Mouse (Mus musculus) kidney, postnatal 25 days (tissue): ENCODE data around the gene Phlda2.
A peak's percentile ranks its signal among the peaks of the same experiment; 100 is the strongest.
"Not testable (repeated sequence)": the region's sequence is repeated elsewhere in the genome, so short reads cannot be mapped to it uniquely, and the experiment has no call there.

Experiments
- DNase-seq, 2 experiments: peaks; one replicate each; pipeline ENCODE4 v3.0.0; 2021; ENCODE audit warnings: mixed read lengths in 2 of 2

Gene Phlda2

GRCm38 (mm10) chr7:143502418-143503200, at the start of gene Phlda2:
Gene Phlda2 (minus strand): TSS chr7:143503150.
- DNase-seq: peak; percentile 75 to 78

DNA sequence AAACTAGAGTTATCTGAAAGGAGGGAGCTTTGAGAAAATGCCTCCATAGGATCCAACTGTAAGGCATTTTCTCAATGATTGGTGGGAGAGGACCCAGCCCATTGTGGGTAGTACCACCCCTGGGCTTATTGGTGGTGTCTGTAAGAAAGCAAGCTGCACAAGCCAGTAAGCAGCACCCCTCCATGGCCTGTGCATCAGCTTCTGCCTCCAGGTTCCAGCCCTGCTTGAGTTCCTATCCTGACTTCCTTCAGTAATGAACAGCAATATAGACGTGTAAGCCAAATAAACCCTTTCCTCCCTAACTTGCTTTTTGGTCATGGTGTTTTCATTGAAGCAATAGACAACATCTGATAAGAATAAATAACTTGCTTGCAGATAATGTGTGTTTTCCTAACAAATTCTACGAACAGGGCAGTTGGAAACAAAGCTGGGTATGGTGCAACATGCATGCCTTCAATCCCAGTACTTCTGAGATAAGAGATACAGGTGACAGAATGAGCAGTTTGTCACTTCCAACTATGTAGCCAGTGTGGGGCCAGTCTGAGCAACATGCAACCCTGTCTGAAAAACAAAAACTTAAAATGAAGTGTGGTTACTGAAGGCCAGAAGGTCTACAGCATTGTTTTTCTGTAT, 46.8 kb upstream of the Phlda2 start:
- no peak for DNase-seq

DNA sequence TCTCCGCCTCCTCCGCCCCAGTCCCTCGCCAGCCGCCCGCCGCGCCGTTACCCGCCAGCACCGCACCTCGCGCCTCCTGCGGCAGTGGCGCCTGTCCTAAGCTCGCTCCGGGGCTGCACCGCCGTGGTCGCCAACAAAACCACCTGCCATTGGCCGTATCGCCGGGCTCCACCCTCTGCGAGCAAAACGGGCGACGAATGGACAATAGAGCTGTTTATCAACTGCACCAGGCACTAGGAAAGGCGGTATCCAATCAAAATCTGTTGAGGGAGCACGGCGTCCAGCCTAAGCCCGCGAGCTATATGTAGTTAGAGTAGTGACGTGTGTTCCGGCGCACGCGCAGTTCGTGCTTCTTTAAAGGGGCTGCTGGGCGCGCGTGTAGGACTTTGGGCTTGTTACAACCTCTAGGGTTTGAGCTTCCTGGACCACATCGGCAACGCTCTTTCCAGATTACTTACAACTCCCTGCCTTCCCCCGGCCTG, 46.1 kb upstream of the Phlda2 start, which contains the start of gene Nap1l4:
Nap1l4 (minus strand) TSS at position 131 of the 482 bp plus-strand sequence.
- peak; percentile 98 to 99 for DNase-seq

- peak in 1 of 2 experiments; percentile 85 for DNase-seq
Observed at GRCm38 (mm10) chr7:143548231-143548961, 45.4 kb upstream of the Phlda2 start.

GRCm38 (mm10) chr7:143546554-143546953, 43.6 kb upstream of the Phlda2 start:
- no peak for DNase-seq

DNA sequence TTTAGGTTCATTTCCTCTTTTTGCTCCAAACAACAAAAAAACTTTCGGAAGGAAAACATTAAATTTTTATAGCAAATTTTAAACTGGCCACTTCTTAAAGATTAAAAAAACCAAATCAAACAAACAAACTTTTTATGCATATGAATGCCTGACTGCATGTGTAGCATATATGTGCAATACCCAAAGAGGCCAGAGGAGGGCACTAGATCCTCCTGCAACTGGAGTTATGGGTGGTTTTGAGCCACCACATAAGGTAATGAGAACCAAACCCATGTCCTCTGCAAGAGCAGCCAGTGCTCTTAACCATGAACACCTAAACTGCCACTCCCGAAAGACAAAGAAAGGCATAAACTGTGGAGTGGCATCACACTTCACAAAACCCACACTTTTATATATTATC, 41.4 kb upstream of the Phlda2 start:
- DNase-seq: peak in 1 of 2 experiments; percentile 55

GRCm38 (mm10) chr7:143538671-143539070, 35.7 kb upstream of the Phlda2 start:
- no peak for DNase-seq

DNA sequence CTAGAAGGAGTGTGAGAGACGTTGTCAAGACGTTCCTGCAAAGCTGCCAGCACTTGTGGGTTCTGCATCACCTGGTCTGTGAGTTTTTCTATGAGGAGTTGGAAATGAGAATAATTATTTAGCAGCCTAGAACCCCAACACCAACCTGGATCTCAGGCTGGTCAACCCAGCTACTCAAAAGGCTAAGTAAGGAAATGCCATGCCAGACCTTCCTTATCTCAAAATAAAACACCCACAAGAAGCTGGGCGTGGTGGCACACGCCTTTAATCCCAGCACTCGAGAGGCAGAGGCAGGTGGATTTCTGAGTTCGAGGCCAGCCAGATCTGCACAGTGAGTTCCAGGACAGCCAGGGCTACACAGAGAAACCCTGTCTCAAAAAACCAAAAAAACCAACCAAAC, 35.3 kb upstream of the Phlda2 start:
- DNase-seq: not testable (repeated sequence)

DNA sequence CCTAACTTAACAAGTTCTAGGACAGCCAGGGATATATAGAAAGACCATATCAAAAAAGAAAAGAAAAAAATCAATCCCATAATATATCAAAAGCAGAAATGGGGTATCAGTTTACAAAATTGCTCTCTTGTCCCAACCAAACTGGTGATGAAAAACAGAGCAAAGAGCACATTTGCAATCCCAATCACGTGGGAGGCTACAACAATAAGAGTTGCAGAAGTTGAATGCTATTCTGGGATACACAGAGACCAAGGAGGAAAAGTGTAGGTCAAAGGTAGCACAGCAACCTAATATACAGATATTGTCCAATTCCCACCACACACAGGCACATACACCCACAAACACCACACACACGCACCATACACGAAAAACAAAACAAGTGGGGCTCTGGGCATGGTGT, 33.3 kb upstream of the Phlda2 start:
- DNase-seq: no peak

DNA sequence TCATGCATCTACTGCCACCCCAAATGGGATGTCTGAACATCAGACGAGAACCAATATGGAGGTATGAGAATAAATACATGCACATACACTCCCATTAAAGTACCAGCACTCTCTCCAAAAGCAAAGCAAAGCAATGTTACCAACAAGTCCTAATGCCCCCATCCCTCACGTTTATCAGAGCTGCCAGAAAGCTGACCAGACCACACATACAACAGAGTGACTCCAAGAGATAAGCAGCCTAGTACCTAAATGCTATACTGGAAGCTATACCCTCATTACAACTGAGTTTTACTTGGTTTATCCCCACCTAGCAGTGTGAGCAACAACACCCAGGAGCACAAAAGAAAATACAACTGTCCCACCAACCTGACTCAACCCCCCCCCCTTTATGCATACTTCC, 30.3 kb upstream of the Phlda2 start:
- no peak for DNase-seq

DNA sequence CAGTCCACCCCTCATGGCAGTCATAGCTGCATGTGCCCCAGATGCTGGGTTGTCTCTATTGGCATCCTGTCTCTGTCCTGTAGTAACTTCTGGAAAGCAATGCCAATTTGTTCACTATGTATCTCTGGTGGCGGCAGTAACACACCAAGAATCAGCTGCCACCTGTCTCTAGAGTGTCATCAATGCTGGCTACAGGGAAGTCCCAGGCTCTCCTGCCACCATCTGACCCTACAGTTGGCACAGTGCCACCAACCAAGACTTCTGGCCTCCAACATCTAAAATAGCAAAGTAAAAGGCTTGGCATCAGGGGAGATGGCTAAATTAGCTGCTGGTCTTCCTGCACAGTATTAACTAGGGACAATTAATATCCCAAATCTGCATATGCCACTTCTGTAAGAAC, 29.5 kb upstream of the Phlda2 start:
- no peak for DNase-seq

- DNase-seq: no peak
Observed at GRCm38 (mm10) chr7:143519333-143519732, 16.4 kb upstream of the Phlda2 start.

DNA sequence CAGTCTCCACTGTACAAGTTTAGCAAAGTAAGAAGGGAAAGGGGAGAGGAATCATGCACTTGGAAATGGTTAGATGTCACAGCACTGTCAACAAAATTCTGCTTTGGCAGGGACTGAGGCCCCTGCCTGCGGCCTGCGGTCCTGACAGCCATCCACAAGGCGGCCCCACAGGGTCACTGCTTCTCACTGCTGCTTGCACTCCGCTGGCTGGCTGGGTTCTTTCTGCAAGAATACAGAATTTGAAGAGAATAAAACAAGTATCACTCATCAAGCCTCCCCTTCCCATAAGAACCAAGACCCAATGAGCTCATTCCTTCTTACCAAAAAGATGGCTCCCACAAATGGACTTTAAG, 11.4 kb upstream of the Phlda2 start:
- no peak for DNase-seq

DNA sequence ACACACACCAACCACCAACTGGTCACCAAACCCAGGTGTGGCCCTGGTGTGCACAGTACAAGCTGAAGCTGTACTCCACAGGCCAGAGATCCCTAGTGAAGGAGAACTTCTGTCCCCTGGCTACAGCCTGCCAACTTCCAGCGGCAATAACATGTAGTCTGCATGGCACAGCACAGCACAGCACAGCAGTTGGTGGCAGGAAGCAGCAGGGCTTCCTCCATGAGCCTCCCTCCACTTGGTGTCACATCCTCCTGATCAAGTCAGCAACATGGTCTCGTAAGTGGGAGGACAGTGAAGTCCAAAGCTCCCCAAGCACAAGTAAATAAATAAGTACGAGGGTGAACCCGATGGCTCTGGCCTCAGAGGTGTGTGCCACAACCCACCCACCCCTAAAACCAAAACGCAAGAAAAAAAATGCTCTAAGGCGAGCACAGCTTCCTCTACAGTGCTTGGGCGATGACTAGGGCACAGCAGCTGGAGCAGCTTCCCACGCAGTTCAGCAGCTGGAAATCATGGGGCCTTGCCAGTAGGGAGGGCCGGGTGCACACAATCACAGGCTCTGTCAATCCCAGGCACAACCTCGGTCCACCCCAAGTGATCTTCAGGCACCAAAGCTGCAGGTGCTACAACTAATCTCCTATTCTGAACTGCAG, 10.9 kb upstream of the Phlda2 start:
- DNase-seq: no peak

- DNase-seq: no peak
Observed at GRCm38 (mm10) chr7:143511335-143511712, 8.4 kb upstream of the Phlda2 start.

DNA sequence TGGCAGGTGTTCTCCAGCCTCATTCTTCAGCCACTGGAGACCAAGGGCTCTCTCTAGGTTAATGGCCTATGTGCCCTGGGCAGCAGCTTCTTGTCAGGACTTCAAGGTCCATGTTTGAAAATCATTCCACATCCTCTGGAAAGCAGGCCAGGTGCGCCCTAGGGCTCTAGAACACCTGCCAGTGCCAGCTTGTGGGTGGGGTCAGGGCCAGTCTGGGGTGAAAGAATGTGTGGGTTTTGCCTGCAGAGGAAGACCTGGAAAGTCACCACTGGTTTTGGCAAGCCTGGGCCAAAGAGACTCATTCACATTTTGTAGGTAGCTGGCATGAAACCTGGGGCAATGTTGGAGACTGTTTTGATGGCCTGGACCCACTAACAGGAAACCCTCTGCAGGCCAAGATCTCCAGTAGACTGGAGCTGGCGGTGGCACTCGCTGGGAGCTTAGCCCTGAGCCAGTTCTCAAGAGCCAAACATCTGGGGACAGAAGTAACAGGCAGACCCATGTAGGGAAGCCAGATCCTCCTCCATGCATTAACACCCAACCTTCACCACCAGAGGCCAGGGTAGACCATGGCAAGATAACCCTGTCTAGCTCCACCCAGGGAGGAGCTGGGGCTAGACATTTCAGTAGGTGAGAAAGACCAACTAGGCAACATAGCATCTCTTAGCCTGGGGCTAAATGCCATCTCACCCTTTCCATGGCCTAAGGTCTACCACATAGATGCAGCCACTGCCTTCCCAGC, 7.8 kb upstream of the Phlda2 start:
- peak; percentile 40 to 75 for DNase-seq

DNA sequence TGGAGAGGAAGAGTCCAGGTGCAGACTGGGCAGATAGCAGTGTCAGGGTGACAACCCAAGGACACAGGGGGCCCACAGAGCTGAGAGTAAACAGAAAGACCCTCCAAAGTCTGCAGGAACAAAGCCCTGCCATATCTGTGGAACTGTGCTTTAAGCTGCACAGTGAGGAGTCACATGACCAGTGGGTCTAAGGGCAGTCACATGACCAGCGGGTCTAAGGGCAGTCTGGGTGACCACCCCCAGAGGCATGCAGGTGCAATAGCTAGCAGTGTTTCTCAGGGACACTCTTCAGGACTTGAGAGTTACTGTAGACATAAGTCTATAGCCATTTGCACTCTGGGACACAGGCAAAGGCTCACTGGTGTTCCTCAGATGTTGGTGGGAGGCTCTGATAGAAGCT, 6.6 kb upstream of the Phlda2 start:
- DNase-seq: peak; percentile 62 to 83

DNA sequence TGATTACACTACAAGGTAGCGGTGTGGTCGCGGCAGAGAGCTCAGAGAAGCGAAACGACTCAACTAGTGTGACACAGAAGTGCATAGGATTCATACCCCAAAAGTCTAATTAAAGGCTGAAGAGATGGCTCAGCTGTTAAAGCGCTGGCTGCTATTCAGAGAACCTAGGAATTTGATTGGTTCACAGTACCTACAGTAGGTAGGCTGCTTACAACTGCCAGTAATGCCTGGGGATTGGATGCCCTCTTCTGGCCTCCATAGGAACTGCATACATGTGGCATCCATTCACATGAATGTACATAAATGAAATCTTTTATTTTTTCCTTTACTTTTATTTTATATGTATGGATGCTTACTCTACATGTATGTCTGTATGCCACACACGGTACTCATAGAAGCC, 3.7 kb upstream of the Phlda2 start:
- DNase-seq: peak; percentile 78 to 85

GRCm38 (mm10) chr7:143506271-143506670, 3.3 kb upstream of the Phlda2 start:
- DNase-seq: no peak

DNA sequence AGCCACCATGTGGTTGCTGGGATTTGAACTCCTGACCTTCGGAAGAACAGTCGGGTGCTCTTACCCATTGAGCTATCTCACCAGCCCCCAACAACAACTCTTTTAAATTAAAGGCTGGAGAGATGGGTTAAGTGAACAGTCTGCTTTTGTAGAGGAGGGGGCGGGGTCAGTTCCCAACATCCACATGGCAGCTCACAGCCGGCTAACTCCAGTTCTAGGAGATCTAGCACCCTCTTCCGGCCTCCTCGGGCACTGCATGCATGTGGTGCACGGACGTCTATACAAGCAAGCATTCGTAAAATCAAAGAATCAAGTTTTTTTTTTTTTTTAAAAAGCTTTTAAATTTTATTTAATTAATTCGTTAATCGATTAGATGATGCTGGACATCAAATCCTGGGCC, 2.9 kb upstream of the Phlda2 start:
- peak; percentile 90 to 94 for DNase-seq

- no peak for DNase-seq
Observed at GRCm38 (mm10) chr7:143505411-143505810, 2.5 kb upstream of the Phlda2 start.

DNA sequence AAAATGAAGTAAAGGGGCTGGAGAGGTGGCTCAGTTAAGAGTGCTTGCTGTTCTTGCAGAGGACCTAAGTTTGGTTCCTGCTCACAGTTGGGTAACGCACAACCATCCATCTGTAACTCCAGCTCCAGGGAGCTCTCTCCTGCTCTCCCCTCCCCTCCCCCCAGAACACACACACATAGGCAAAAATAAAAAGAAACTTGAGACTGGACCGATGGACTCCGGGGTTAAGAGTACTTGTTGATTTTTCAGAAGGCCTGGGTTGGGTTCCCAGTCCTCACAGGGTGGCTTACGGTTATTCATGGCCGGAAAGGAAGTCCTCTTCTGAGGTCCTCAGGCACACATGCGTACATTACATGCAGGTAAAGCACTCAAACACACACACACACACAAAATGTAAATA, 976 bp upstream of the Phlda2 start:
- no peak for DNase-seq
